Mouse (Mus musculus): ENCODE measurements around the gene Ankrd11. TPM values are rescaled to one million over a fixed set of nuclear protein-coding genes. Genes with fewer than 3 reads are reported as not detected.

Gene Ankrd11
- polyA plus RNA-seq, 1 experiment: 79.2 TPM

GRCm38 (mm10) chr8:122851692-122852545, 190.2 kb downstream of the Ankrd11 start:
- no peak for TF ChIP-seq CTCF (IDR thresholded peaks at IDR 0.05; ENCODE audit: low read depth, low read length)
- TF ChIP-seq POLR2A (IDR thresholded peaks at IDR 0.05; ENCODE audit: borderline replicate concordance, low read depth, low read length): no peak
- no peaks in the 10 kb centered on the region for H3K4me1 ChIP-seq (ENCODE audit: control insufficient read depth, insufficient read depth, low read length)
- no peak overlapping the region for H3K4me3 ChIP-seq (ENCODE audit: insufficient read depth, low read length)
- no peak overlapping the region for H3K27ac ChIP-seq (ENCODE audit: insufficient read depth, low read depth, low read length)

- Histone ChIP-seq H3K4me3 (ENCODE audit: insufficient read depth, low read length) (no peak overlapping the region), H3K4me1 (ENCODE audit: control insufficient read depth, insufficient read depth, low read length) (no peaks in the 10 kb centered on the region), H3K27ac (ENCODE audit: insufficient read depth, low read depth, low read length) (no peak overlapping the region)
- TF ChIP-seq POLR2A (IDR thresholded peaks at IDR 0.05; ENCODE audit: borderline replicate concordance, low read depth, low read length) (no peak), CTCF (IDR thresholded peaks at IDR 0.05; ENCODE audit: low read depth, low read length) (no peak)
Observed at GRCm38 (mm10) chr8:122850641-122851240, 191.3 kb downstream of the Ankrd11 start.

- Histone ChIP-seq H3K27ac (ENCODE audit: insufficient read depth, low read depth, low read length) (no peak overlapping the region), H3K4me1 (ENCODE audit: control insufficient read depth, insufficient read depth, low read length) (no peaks in the 10 kb centered on the region), H3K4me3 (ENCODE audit: insufficient read depth, low read length) (no peak overlapping the region)
- TF ChIP-seq CTCF (IDR thresholded peaks at IDR 0.05; ENCODE audit: low read depth, low read length): no peak
- no peak for TF ChIP-seq POLR2A (IDR thresholded peaks at IDR 0.05; ENCODE audit: borderline replicate concordance, low read depth, low read length)
Observed at GRCm38 (mm10) chr8:122849152-122849910, 192.7 kb downstream of the Ankrd11 start.

DNA sequence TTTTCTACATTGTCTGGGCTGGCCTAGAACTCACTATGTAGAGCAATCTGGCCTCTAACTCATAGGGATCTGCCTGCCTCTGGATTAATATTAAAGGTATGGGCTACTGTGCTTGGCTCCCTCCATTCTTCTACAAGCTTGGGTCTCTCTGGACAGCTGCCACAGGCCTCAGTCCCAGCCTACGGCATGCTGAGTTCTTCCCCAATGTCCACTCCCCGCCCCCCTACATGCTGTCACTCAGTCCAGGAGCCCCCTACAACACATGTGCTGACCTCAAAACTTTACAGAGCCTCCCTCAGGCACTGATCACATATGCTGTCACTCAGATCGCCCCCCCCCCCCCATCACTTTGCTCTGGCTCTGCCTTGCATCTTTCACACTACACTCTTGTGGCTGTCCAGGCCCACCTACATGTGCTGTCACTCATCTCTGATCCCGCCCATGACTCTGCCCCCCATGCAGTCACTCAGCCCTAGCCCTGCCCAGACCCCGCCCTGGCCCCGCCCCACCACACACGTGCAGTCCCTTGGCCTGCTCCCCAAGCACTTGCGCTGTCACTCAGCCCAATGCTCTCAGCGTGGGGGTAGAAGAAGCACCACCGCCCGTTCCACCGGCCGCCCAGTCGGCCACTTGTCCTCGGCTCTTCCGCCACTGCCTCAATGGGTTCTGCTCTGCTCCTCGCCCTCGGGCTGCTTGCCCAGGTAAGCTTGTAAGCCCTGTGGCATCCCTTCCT, 194.1 kb downstream of the Ankrd11 start, which contains the start of gene Cdh15:
Gene Cdh15, plus strand, starts transcription at position 138 of the 733 bp plus-strand sequence.
- Histone ChIP-seq H3K4me3 (ENCODE audit: insufficient read depth, low read length) (no peak within 1 kb of the TSS), H3K4me1 (ENCODE audit: control insufficient read depth, insufficient read depth, low read length) (no peaks in the 10 kb centered on the region), H3K27ac (ENCODE audit: insufficient read depth, low read depth, low read length) (no peak within 1 kb of the TSS)
- no peak for TF ChIP-seq CTCF (IDR thresholded peaks at IDR 0.05; ENCODE audit: low read depth, low read length)
- no peak for TF ChIP-seq POLR2A (IDR thresholded peaks at IDR 0.05; ENCODE audit: borderline replicate concordance, low read depth, low read length)

- Histone ChIP-seq H3K4me1 (ENCODE audit: control insufficient read depth, insufficient read depth, low read length) (no peaks in the 10 kb centered on the region), H3K27ac (ENCODE audit: insufficient read depth, low read depth, low read length) (no peak overlapping the region), H3K4me3 (ENCODE audit: insufficient read depth, low read length) (no peak overlapping the region)
- TF ChIP-seq CTCF (IDR thresholded peaks at IDR 0.05; ENCODE audit: low read depth, low read length) (no peak), POLR2A (IDR thresholded peaks at IDR 0.05; ENCODE audit: borderline replicate concordance, low read depth, low read length) (no peak)
Observed at GRCm38 (mm10) chr8:122845662-122846061, 196.4 kb downstream of the Ankrd11 start.

DNA sequence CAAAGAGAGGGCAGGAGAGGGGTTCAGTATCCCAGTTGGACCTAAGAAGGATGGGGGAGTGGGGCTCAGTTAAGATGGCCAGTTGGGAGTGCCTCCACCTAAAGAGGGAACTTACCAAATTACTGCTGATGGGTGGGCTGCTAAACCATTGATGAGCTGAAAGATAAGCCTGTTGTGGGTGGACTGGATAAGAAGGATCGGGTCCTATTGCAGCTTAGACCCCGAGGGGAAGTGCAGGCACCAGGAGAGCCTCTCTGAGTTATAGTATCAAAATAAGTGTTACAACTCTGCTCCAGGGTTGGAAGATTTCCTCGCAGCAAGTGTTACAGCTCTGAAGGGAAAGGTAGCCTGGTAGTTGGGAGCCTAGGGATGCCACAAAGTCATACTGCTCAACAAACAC, 197.9 kb downstream of the Ankrd11 start:
- H3K4me3 ChIP-seq (ENCODE audit: insufficient read depth, low read length): no peak overlapping the region
- TF ChIP-seq POLR2A (IDR thresholded peaks at IDR 0.05; ENCODE audit: borderline replicate concordance, low read depth, low read length) (no peak), CTCF (IDR thresholded peaks at IDR 0.05; ENCODE audit: low read depth, low read length) (no peak)

GRCm38 (mm10) chr8:122836696-122837095, 205.4 kb downstream of the Ankrd11 start:
- TF ChIP-seq CTCF (IDR thresholded peaks at IDR 0.05; ENCODE audit: low read depth, low read length) (no peak), POLR2A (IDR thresholded peaks at IDR 0.05; ENCODE audit: borderline replicate concordance, low read depth, low read length) (no peak)
- H3K4me3 ChIP-seq (ENCODE audit: insufficient read depth, low read length): no peak overlapping the region
- no peak overlapping the region for H3K27ac ChIP-seq (ENCODE audit: insufficient read depth, low read depth, low read length)

More for the DNA sequence above, 197.9 kb downstream of the Ankrd11 start:
- no peaks in the 10 kb centered on the region for H3K4me1 ChIP-seq (ENCODE audit: control insufficient read depth, insufficient read depth, low read length)
- no peak overlapping the region for H3K27ac ChIP-seq (ENCODE audit: insufficient read depth, low read depth, low read length)

GRCm38 (mm10) chr8:122836199-122836598, 205.9 kb downstream of the Ankrd11 start:
- no peak for TF ChIP-seq CTCF (IDR thresholded peaks at IDR 0.05; ENCODE audit: low read depth, low read length)
- TF ChIP-seq POLR2A (IDR thresholded peaks at IDR 0.05; ENCODE audit: borderline replicate concordance, low read depth, low read length): no peak
- H3K4me3 ChIP-seq (ENCODE audit: insufficient read depth, low read length): no peak overlapping the region
- H3K27ac ChIP-seq (ENCODE audit: insufficient read depth, low read depth, low read length): no peak overlapping the region
- peaks cover 2% of the 10 kb centered on the region; the same call in 1 of the 2 replicates for H3K4me1 ChIP-seq (ENCODE audit: control insufficient read depth, insufficient read depth, low read length)

More at GRCm38 (mm10) chr8:122836696-122837095, 205.4 kb downstream of the Ankrd11 start:
- H3K4me1 ChIP-seq (ENCODE audit: control insufficient read depth, insufficient read depth, low read length): peaks cover 2% of the 10 kb centered on the region; the same call in 1 of the 2 replicates

- Histone ChIP-seq H3K4me3 (ENCODE audit: insufficient read depth, low read length) (no peak overlapping the region), H3K27ac (ENCODE audit: insufficient read depth, low read depth, low read length) (no peak overlapping the region), H3K4me1 (ENCODE audit: control insufficient read depth, insufficient read depth, low read length) (peaks cover 2% of the 10 kb centered on the region; the same call in 1 of the 2 replicates)
- peak; percentile 75 for TF ChIP-seq CTCF (IDR thresholded peaks at IDR 0.05; ENCODE audit: low read depth, low read length)
- TF ChIP-seq POLR2A (IDR thresholded peaks at IDR 0.05; ENCODE audit: borderline replicate concordance, low read depth, low read length): no peak
Observed at GRCm38 (mm10) chr8:122834971-122835370, 207.1 kb downstream of the Ankrd11 start.
